8 mouse cellular contexts compared by ENCODE assay signal in genomic region chr3:84313003-84313800, GRCm38 (mm10). TPM values are rescaled to one million over a fixed set of nuclear protein-coding genes. Genes with fewer than 3 reads are reported as not detected.
DNase-seq lines count a peak whose midpoint lies in the region; ATAC-seq and TF ChIP-seq lines count a peak whose summit lies in the region.
"Had no signal": no experiment of that assay in that cellular context is flagged by ENCODE, and none has a peak within 500 bp of the region (broad histone marks: within the 10 kb centered on the region; RNA-seq: fewer than 3 reads in every experiment).

No protein-coding gene starts in this region.

- no peak overlapping the region for H3K9ac ChIP-seq in heart, postnatal 0 days (replicated peaks; ENCODE audit: low read depth, low read length)
- no peak overlapping the region for H3K9ac ChIP-seq in neural tube, embryonic 14.5 days (replicated peaks; ENCODE audit: low read depth, low read length)
- H3K9ac ChIP-seq: limb, embryonic 15.5 days had no signal

- TF ChIP-seq EP300 in heart, postnatal 0 days (IDR thresholded peaks at IDR 0.05; ENCODE audit: low read depth) = no peak

- no peaks in the 10 kb centered on the region; the same call in 1 of the 2 replicates for H3K9me3 ChIP-seq in E14TG2a.4 (ENCODE audit: low read length)
- H3K9me3 ChIP-seq in heart, postnatal 0 days (replicated peaks; ENCODE audit: control insufficient read depth, low read length) = no peaks in the 10 kb centered on the region
- H3K9me3 ChIP-seq in neural tube, embryonic 14.5 days (ENCODE audit: control insufficient read depth, low read length) = no peaks in the 10 kb centered on the region
- H3K9me3 ChIP-seq: limb, embryonic 15.5 days had no signal

- no peak overlapping the region for H3K27ac ChIP-seq in heart, postnatal 0 days (ENCODE audit: low read depth)
- H3K27ac ChIP-seq in neural tube, embryonic 14.5 days (ENCODE audit: low read depth, low read length) = no peak overlapping the region
- H3K27ac ChIP-seq: limb, embryonic 15.5 days had no signal

- peaks cover 15% of the 10 kb centered on the region for H3K4me1 ChIP-seq in E14TG2a.4 (replicated peaks; ENCODE audit: low read depth, low read length)
- H3K4me1 ChIP-seq in heart, postnatal 0 days (ENCODE audit: control insufficient read depth, insufficient read depth) = peaks cover 12% of the 10 kb centered on the region
- H3K4me1 ChIP-seq in neural tube, embryonic 14.5 days (ENCODE audit: control insufficient read depth, insufficient read depth, low read length) = no peaks in the 10 kb centered on the region

- ATAC-seq in activated CD4-positive, CD25-positive, alpha-beta regulatory T cell, adult 4 months = peak; percentile 90
- ATAC-seq in heart, postnatal 0 days (ENCODE audit: insufficient read depth, low read depth) = peak; percentile 62; the same call in 1 of the 2 replicates
- ATAC-seq in neural tube, embryonic 14.5 days (ENCODE audit: low read depth) = peak; percentile 60; the same call in 1 of the 2 replicates

- no peaks in the 10 kb centered on the region for H3K36me3 ChIP-seq in E14TG2a.4 (ENCODE audit: insufficient read depth, low read length)
- no peaks in the 10 kb centered on the region for H3K36me3 ChIP-seq in heart, postnatal 0 days (replicated peaks; ENCODE audit: control insufficient read depth, insufficient read depth, low read length)
- H3K36me3 ChIP-seq in neural tube, embryonic 14.5 days (ENCODE audit: control insufficient read depth, insufficient read depth, low read length) = no peaks in the 10 kb centered on the region
- H3K36me3 ChIP-seq: limb, embryonic 15.5 days had no signal

- 45% methylated on average over 18 of the region's 18 CpGs for WGBS in heart, postnatal 0 days
- 52% methylated on average over 18 of the region's 18 CpGs for WGBS in neural tube, embryonic 14.5 days

- peak; percentile 77 for DNase-seq in embryo, embryonic 9.5 days (ENCODE audit: extremely low spot score)
- peak; percentile 79 for DNase-seq in heart, postnatal 0 days (ENCODE audit: low spot score)
- DNase-seq in kidney, postnatal 36 days = peak; percentile 77 to 80
- DNase-seq in lung, adult 18-20 months = peak; percentile 57 to 72

- H3K4me3 ChIP-seq in E14TG2a.4 (replicated peaks; ENCODE audit: low read length) = 0 out of 2 replicates have a peak overlapping the region, but pooled peaks have one; percentile 5
- H3K4me3 ChIP-seq in heart, postnatal 0 days (ENCODE audit: low read depth, low read length) = no peak overlapping the region
- H3K4me3 ChIP-seq in neural tube, embryonic 14.5 days (ENCODE audit: low read depth, low read length) = no peak overlapping the region
- H3K4me3 ChIP-seq: limb, embryonic 15.5 days had no signal

- H3K27me3 ChIP-seq in E14TG2a.4 (ENCODE audit: insufficient read depth, low read length) = no peaks in the 10 kb centered on the region; the same call in 1 of the 2 replicates
- H3K27me3 ChIP-seq in heart, postnatal 0 days (ENCODE audit: control insufficient read depth, insufficient read depth, low read length) = no peaks in the 10 kb centered on the region
- no peaks in the 10 kb centered on the region for H3K27me3 ChIP-seq in neural tube, embryonic 14.5 days (ENCODE audit: control insufficient read depth, insufficient read depth, low read length)

- no peak overlapping the region for H3K4me2 ChIP-seq in heart, postnatal 0 days (ENCODE audit: low read depth, low read length)
- 0 out of 2 replicates have a peak overlapping the region, but pooled peaks have one; percentile 11 for H3K4me2 ChIP-seq in neural tube, embryonic 14.5 days (ENCODE audit: low read depth, low read length)
- H3K4me2 ChIP-seq: limb, embryonic 15.5 days had no signal

- peak; percentile 80 for TF ChIP-seq CTCF in E14TG2a.4 (conservative IDR thresholded peaks at IDR 0.05; ENCODE audit: low read length)
- TF ChIP-seq CTCF in heart, postnatal 0 days (IDR thresholded peaks at IDR 0.05; ENCODE audit: low read depth) = peak; percentile 96

RNA-seq across cellular contexts. Expression of gene Trim2, which starts 6.5 kb away (rescaled TPM):
- 1 to 10 TPM; 1.2 to 2.3 TPM for polyA plus RNA-seq in activated CD4-positive, CD25-positive, alpha-beta regulatory T cell, adult 4 months (2017; shearing (Covaris generic))
- 6.1 and 11.0 TPM in 2 replicates for total RNA-seq in heart, postnatal 0 days (2014; rRNA removed; ENCODE audit: low replicate concordance)
- polyA plus RNA-seq in heart, postnatal 0 days (2015; fragmentation: Nextera tagmentation; extraction: Ambion mirVana) = 4.9 and 6.0 TPM in 2 replicates
- 136 and 139 TPM in 2 replicates for polyA plus RNA-seq in neural tube, embryonic 14.5 days (2014; fragmentation: Nextera tagmentation; extraction: Ambion mirVana)

Comparison
In these comparisons a context has a peak if more than half of its experiments do, and no peak if none do; other contexts are left out.
1. RNA of gene Trim2, which starts 6.5 kb away (polyA plus RNA-seq): 136 to 139 TPM in neural tube, embryonic 14.5 days; 4.9 to 6.0 TPM in heart, postnatal 0 days and 1.2 to 2.3 TPM in activated CD4-positive, CD25-positive, alpha-beta regulatory T cell, adult 4 months; every median in the first group is over 10 times any median in the second.
2. Peak in every context shown above with its lines, with median percentiles within 50 percentile points of each other: ATAC-seq and DNase-seq.